Mouse (Mus musculus) G1E (cell line): ENCODE results near the gene Slc12a7. TPM values are rescaled to one million over a fixed set of nuclear protein-coding genes. Genes with fewer than 3 reads are reported as not detected.
"Not testable (repeated sequence)": the region's sequence is repeated elsewhere in the genome, so short reads cannot be mapped to it uniquely, and the experiment has no call there.

Source experiments
- ATAC-seq: 2 replicates; pipeline ENCODE4 v1.8.0; 2016; ENCODE audit warnings: mild to moderate bottlenecking; ENCODE audit not compliant: insufficient number of reproducible peaks, poor library complexity, low FRiP score, severe bottlenecking; ENCODE audit errors: extremely low read depth
- DNase-seq: peaks from one replicate; pipeline ENCODE4 v3.0.0; 2012; ENCODE audit warnings: low spot score
- H3K27me3 ChIP-seq: 2 replicates; pipeline ENCODE4 v1.6.1; 2012; ENCODE audit warnings: mild to moderate bottlenecking, low read length, inconsistent platforms; ENCODE audit not compliant: insufficient read depth
- H3K36me3 ChIP-seq: replicated peaks from 2 replicates; pipeline ENCODE3; 2012; ENCODE audit warnings: mild to moderate bottlenecking, inconsistent platforms
- H3K4me1 ChIP-seq: 2 replicates; pipeline ENCODE4 v1.6.1; 2012; ENCODE audit warnings: low read depth, low read length, inconsistent platforms, mixed read lengths; ENCODE audit not compliant: insufficient read depth
- H3K4me3 ChIP-seq: 2 replicates; pipeline ENCODE4 v1.5.1; 2012; ENCODE audit warnings: low read depth, mild to moderate bottlenecking, inconsistent platforms, low read length, moderate library complexity, mixed read lengths
- H3K9me3 ChIP-seq: replicated peaks from 2 replicates; pipeline ENCODE4 v1.6.1; 2012; ENCODE audit warnings: inconsistent platforms
- CTCF ChIP-seq: IDR thresholded peaks from 2 replicates; pipeline ENCODE4 v1.5.1; 2012; ENCODE audit warnings: low read depth, low read length, inconsistent platforms, mixed read lengths
- GATA1 ChIP-seq: IDR thresholded peaks from 2 replicates; pipeline ENCODE4 v1.6.1; 2012; ENCODE audit warnings: borderline replicate concordance, low read length, inconsistent platforms, mixed read lengths
- GATA2 ChIP-seq: IDR thresholded peaks from 2 replicates; pipeline ENCODE4 v1.6.1; 2012; ENCODE audit warnings: low read depth, low read length, inconsistent platforms, borderline replicate concordance
- POLR2AphosphoS5 ChIP-seq: IDR thresholded peaks from 2 replicates; pipeline ENCODE4 v1.6.1; 2012; ENCODE audit warnings: low read depth, low read length, inconsistent platforms; ENCODE audit not compliant: insufficient replicate concordance
- TAL1 ChIP-seq: conservative IDR thresholded peaks from 2 replicates; pipeline ENCODE4 v1.6.1; 2012; ENCODE audit warnings: low read depth, low read length, inconsistent platforms, mixed read lengths
- polyA plus RNA-seq: library from polyadenylated mRNA; stranded (reverse); fragments of >175 nt; gene quantifications from 2 replicates; pipeline ENCODE4 v1.2.3, GENCODE M21; 2012
- total RNA-seq, 2 experiments: library from RNA; stranded (forward) in 1 of 2; stranded (reverse) in 1 of 2; fragments of 200-1000 nt in 1 of 2; fragments of >200 nt in 1 of 2; fragmentation: Nextera tagmentation in 1 of 2; gene quantifications; 2 replicates each; pipeline ENCODE4 v1.2.3; 2014 to 2017

Gene Slc12a7
- total and polyA plus RNA-seq, 3 experiments: 0.46 to 1.6 (median 0.82) TPM

DNA sequence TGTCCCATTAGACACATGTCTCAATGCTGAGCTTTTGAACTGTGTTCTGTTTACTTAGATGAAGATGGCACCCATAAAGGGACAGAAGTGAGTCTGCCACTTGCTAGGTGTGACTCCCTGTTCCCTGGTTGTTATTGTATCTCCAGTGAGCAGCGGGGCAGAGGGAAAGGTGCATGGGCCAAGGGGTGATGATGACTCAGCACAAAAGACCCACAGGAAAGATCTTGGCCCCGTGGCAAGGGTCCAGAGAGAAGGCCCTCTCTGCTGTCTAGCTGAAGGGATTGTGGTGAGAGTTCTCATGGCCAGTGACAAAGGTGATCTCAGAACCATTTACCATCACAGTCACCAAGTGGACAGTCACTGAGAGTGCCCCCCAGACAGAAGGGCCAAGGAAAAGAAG lies 3.0 kb downstream of the Slc12a7 start:
- H3K27me3 ChIP-seq: peaks cover 10% of the 10 kb centered on the region
- DNase-seq (no peak), ATAC-seq (no peak)
- TF ChIP-seq GATA2: no peak
- TF ChIP-seq TAL1: no peak
- TF ChIP-seq CTCF: no peak
- TF ChIP-seq POLR2AphosphoS5: no peak
- no peak for TF ChIP-seq GATA1
- no peaks in the 10 kb centered on the region for H3K36me3 ChIP-seq
- no peaks in the 10 kb centered on the region for H3K9me3 ChIP-seq
- no peak overlapping the region for H3K4me3 ChIP-seq
- H3K4me1 ChIP-seq: no peaks in the 10 kb centered on the region

DNA sequence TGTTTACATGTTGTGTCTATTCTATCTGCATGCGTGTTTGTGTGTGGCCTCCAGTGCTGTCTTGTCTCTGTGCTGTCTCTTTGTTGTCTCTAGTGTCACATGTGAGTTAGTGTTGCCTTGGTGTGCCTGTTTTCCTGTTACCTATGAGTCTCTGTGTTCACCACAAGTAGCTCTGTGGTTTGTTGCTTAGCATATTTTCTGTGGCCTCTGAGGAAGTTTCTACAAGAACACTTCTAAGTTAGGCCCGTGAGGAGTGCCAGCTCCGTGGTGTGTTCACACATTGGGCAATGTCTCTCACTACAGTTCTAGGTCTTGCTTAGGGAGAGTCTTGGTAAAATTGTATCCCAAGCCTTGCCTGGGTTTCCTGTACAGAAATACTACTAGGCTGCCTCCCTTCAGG lies 4.0 kb downstream of the Slc12a7 start:
- Histone ChIP-seq H3K9me3 (no peaks in the 10 kb centered on the region), H3K4me1 (no peaks in the 10 kb centered on the region), H3K4me3 (no peak overlapping the region), H3K36me3 (no peaks in the 10 kb centered on the region), H3K27me3 (0 out of 2 replicates have a peak, but pooled peaks cover 6% of the 10 kb centered on the region)
- TF ChIP-seq CTCF: no peak
- TF ChIP-seq GATA2: no peak
- TF ChIP-seq GATA1: no peak
- TF ChIP-seq POLR2AphosphoS5: no peak
- no peak for TF ChIP-seq TAL1
- ATAC-seq (no peak), DNase-seq (no peak)

GRCm38 (mm10) chr13:73740399-73740944 lies 7.6 kb downstream of the Slc12a7 start:
- not testable (repeated sequence) for H3K4me1 ChIP-seq, H3K4me3 ChIP-seq, H3K27me3 ChIP-seq, H3K9me3 ChIP-seq, DNase-seq, H3K36me3 ChIP-seq, ATAC-seq

DNA sequence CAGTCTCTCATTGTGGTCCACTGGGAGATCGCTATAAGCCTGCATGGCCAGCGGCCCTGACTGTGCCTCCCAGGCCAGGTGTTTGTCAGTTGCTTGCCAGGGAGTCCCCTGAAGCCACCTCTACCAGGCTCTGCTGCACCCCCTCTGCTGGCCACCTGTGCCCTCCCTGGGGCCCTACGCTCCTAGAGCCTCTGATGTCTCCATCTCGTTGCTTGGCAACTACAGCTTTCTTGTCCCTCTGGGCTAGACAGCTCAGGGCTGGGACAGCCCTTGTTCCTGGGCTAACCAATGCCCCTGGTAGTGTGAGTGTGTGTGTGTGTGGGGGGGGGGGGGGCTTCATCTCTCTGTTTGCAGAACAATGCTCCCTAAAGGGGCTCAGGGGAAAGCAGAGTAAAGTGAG lies 10.1 kb downstream of the Slc12a7 start:
- no peaks in the 10 kb centered on the region for H3K36me3 ChIP-seq
- no peak overlapping the region for H3K4me3 ChIP-seq
- no peaks in the 10 kb centered on the region for H3K4me1 ChIP-seq
- no peak for DNase-seq
- no peak for TF ChIP-seq GATA2
- TF ChIP-seq GATA1: no peak
- TF ChIP-seq POLR2AphosphoS5: no peak
- no peak for TF ChIP-seq CTCF
- TF ChIP-seq TAL1: no peak
- ATAC-seq: no peak
- H3K9me3 ChIP-seq: no peaks in the 10 kb centered on the region
- peaks cover 6% of the 10 kb centered on the region; the same call in 1 of the 2 replicates for H3K27me3 ChIP-seq

DNA sequence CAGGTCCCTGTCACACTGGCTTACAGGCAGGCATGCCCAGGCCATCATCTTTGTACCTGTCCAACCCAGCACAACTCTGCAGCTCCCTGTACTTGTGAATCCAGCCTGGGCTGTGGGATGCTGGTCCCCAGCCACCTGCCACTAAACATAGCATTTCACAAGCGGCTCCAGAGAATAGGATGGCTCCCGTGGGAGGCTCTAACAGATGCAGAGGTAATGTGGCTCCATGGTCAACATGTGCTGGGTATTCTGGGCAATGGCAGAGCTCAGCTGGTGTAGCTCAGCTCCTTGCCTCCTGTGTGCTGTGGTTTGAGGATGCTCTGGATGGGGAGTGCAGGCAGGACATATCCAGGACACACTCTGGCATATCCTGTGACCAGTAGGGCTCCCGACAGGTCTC lies 10.8 kb downstream of the Slc12a7 start:
- no peaks in the 10 kb centered on the region for H3K9me3 ChIP-seq
- DNase-seq (no peak), ATAC-seq (no peak)
- H3K4me3 ChIP-seq: no peak overlapping the region
- H3K36me3 ChIP-seq: no peaks in the 10 kb centered on the region
- H3K27me3 ChIP-seq: peaks cover 6% of the 10 kb centered on the region; the same call in 1 of the 2 replicates
- TF ChIP-seq GATA2: no peak
- no peak for TF ChIP-seq CTCF
- no peak for TF ChIP-seq POLR2AphosphoS5
- TF ChIP-seq GATA1: no peak
- no peak for TF ChIP-seq TAL1
- no peaks in the 10 kb centered on the region for H3K4me1 ChIP-seq

DNA sequence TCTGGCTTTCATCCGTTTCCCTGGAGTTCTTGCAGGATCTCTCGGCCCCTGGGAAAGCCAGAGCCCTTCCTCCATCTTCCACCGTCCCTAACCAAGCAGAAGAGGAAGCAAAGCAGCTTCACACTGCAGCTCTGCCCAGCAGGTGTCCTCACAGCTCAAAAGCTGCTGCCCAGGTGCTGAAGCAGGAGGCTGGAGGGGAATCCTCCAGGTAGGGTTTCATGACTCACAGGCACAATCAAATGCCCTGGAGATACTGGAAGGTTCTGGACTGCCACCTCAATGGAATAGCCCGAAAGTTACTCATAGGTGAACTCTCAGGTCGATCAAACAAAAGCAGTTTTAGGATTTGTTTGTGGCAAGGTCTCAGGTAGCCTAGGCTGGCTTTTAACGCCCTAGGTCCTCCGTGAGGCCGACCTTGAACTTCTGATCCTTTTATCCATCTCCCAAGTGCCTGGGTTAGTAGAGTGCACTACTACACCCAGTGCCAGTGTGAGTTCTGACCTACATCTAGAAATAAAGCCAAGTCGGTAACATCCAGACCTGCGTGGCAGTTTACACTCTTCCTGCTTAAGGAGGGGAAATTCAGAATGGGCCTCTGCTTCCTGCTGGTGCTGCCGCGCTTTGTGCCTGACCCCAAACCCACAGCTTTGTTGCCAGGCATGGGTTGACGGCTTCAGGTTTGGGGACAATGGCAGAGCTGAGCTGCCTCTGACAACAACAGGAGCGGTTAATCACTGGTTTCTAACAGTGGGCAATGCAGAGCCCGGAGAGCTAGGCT lies 16.0 kb downstream of the Slc12a7 start:
- no peaks in the 10 kb centered on the region for H3K9me3 ChIP-seq
- H3K36me3 ChIP-seq: no peaks in the 10 kb centered on the region
- TF ChIP-seq GATA1: no peak
- no peak for TF ChIP-seq CTCF
- TF ChIP-seq GATA2: no peak
- no peak for TF ChIP-seq TAL1
- H3K4me3 ChIP-seq: no peak overlapping the region
- no peaks in the 10 kb centered on the region for H3K4me1 ChIP-seq
- H3K27me3 ChIP-seq: no peaks in the 10 kb centered on the region; the same call in 1 of the 2 replicates
- ATAC-seq (no peak), DNase-seq (no peak)
